Mouse (Mus musculus): ENCODE data around the gene Ap1s3. TPM values are rescaled to one million over a fixed set of nuclear protein-coding genes. Genes with fewer than 3 reads are reported as not detected.

The Ap1s3 gene
- total RNA-seq (2021), result 1 to 10 TPM; 1.7 to 2.1 TPM
- long read RNA-seq, result 0 reads

DNA sequence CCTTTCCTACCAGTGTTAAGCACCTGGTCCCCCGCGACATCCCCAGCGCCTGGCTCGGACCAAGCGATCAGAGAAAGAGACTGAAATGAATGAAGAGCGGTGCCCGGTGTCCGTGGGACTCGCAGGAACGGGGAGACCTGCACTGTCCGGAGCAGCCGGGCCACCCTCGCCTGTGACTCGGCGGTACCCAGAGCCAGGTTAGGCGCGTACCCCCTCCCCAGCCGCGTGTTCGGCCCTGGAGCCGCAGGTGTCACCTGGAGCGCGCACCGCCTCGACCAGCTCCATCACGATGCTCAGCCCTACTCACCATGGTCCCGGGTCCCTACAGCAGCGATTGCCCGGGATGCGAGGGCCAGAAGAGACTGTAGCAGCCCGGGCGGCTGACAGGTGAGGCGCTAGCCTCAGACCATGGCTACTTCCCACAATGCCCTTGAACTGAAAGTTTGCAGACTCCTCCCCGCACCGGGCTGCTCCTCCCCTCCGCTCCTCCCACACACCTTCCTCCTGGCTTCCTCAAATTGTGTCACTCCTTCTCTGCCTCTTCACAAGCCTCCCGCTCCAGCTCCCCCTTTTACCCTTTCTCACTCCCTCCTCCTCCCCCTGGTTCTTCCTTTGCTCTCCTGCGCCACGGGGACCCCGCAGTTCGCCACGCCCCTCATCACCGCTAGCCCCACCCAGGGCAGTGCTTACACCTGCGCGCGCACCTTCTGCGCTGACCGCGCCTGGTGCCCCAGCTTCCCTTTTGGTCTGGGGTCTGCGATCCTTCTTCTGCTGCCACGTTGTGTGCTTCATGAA lies at the start of gene Ap1s3:
Ap1s3 (minus strand) TSS at position 430 of the 795 bp plus-strand sequence.
- DNase-seq (ENCODE audit: low spot score in 2 of 2), result peak; percentile 10 to 26

DNA sequence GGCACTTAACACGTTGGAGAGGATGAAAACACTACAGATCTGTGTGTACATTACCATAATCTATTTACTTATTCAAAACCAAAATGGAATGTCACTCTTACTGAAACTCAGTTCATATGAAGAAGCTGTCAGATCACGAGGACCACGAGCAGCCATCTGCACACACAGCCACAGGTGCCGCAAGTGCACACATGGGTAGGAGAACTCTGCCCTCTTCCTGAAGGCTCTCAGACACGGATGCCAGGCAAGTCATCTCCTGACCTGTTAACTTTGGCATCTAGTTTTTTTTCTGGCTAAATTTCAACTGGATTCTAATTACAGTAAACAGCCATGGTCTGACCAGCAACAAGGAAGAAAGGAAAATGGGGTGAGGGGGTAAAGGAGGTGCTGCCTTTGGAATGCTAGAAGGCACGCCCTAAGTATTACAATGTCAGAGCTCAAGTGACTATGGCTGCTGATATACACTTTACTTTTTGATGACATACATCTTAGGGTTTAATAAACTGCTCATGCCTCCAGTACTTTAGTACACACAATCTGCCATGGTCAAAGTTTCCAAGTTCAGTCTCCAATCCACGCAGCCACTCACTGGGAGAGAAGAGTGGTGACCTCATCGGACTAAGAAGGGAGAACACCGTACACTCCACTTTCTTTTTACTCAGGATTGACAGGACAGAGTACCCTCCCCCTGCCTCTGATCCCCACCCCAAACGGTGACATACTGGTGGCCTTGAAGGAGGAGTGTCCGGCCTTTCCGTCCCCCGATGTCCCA lies 42.6 kb upstream of the Ap1s3 start:
- no peak for DNase-seq (ENCODE audit: low spot score in 2 of 2)

DNA sequence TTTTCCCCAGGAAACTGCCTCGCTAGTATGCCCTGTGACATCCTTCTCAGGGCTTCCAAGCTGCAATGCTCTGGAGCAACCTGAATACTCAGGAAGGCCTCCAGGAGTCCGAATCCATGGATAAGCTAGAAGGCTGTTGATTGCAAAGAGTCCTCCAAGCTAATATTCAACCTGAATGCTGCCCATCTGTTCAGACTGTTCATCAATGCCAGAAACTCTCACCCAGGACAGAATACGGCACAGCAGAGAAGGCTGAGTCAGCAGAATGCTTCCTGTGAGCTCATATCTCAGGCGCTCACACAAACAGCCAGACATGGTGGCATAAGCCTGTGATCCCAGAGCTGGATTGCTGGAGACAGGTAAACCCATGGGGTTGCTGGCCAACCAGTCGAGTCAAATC lies 41.3 kb upstream of the Ap1s3 start:
- DNase-seq (ENCODE audit: low spot score in 2 of 2), result no peak

DNA sequence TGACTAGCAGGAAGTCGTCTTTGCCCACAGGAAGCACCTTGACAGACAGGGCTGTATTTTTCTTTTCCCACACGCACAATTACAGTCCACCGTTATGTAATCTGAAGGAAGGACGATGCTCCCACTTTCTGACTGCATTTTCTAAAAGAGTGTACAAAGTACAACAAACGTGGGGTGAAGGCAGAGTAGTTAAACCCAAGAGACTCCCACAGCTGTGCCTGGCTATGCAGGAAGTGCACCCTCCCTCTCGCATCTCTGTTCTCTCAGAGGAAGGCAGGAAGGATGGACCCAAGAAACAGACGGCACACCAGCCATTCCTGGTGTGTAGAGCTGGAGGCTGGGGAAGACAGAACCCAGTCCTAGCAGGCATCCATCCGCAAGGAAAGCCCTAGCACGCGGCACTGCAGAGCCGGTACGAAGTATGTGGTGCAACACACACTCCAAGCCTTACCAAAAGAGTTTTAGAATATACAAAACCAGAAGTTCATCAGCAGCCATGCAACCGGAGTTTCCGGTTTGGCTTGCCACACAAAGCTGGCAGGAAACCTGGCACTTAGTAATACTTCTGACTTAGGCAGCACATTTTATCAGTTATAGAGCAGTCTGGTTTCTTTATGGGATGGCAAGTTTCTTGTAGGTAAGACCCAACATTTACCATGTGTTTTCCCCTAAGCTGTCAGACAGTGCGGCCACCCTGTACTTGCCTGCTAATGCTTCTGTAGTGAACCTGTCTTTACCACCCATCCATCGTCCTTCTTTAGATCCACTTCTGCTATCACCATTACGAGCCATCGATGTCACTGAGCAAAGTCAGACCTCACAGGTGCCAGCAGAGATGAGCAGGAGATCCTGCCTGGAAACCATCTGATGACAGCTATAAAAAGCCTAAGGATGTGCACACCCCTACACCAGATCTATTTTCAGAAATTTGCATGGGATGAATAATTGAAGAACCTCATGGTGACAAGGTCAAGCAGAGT lies 39.7 kb upstream of the Ap1s3 start:
- DNase-seq (ENCODE audit: low spot score in 2 of 2), result no peak

DNA sequence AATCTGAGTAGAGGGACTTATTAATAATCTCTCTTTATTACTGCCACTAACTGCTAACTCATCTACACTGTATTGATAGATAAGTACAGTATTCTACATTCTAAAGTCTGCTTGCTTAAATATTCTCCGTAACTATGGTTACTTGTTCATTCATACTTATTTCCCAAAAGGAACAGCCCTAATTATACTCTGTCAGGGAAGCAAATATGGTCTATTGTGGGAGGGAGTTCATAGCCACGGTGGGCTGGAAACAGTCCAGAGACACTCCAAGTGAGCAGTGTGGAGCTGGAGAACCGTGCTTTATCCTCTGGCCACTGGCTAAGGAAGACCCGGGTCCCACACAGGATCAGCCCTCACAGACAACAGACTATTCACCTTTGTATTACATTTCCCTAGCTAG lies 38.9 kb upstream of the Ap1s3 start:
- no peak for DNase-seq (ENCODE audit: low spot score in 2 of 2)

DNA sequence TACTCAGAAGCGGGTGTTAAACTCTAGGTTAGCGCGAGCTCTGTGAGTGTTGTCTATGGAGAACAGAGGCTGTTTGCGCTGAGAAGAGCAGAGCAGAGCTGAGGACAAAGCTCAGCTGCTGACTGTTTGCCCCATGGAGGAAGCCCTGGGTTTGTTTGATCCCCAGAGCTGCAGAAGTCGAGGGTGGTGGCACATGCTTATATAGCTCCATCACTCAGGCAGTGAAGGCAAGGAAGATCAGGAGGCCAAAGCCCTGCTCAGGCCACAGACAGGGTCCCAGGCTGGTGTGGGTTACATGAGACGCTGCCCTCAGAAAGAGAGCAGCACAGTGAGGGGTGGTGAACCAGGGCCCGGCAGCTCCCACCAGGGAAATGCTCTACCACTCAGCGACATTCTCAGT lies 38.4 kb upstream of the Ap1s3 start:
- no peak for DNase-seq (ENCODE audit: low spot score in 2 of 2)

DNA sequence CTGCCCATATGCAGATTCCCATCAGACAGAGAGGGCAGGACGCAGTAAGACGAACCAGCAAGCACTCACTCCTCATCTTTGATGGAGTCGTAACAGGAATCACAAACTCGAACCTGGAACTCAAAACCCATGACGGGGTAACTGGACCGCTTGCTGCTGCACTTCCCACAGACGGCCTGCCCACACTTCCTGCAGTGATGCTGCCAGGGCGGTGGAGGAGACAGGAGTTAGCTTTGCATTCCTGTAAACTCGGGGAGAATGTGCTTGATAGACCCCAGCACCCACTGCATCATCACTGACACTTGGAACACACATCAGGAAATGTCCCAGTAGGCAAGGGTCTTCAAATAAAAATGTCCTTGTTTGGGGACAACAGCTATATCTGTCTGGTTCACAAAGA lies 35.6 kb upstream of the Ap1s3 start:
- DNase-seq (ENCODE audit: low spot score in 2 of 2), result no peak

DNA sequence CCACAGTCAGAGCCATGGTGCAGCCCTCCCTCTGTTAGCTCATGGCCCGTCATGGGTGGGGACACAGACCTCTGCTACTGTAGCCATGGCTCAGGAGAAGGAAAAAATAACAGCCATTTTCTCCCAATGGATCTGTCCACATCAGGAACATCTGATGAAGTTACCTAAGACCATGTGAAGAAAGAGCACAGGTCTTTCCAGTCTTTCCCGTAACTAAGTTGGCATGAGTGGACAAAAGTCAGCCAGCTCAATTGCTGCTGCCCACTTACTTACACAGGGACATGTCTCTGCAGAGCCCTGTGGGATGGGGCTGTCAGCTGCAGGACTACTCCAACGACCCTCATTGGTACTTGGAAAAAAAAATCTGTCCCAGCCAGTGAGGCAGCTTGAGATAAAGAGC lies 34.9 kb upstream of the Ap1s3 start:
- DNase-seq (ENCODE audit: low spot score in 2 of 2), result no peak

DNA sequence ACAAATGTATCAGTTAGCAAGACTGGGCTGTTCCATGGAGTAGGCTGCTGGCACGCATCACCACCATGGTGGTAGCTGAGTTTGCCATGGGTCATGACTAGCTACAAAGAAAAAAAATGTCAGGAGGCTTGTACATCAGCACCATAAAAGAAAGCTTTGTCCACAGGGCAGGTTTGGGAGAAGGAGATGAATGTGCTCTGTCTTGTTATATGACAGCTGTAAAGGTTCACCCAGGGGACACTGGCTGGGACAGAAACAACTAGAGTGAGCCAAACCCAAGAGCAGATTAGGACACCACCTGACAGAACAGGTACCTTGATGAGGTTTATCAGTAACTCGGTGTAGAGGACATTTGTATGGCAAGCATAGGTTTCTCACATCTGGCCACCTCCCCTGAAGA lies 32.9 kb upstream of the Ap1s3 start:
- no peak for DNase-seq (ENCODE audit: low spot score in 2 of 2)

DNA sequence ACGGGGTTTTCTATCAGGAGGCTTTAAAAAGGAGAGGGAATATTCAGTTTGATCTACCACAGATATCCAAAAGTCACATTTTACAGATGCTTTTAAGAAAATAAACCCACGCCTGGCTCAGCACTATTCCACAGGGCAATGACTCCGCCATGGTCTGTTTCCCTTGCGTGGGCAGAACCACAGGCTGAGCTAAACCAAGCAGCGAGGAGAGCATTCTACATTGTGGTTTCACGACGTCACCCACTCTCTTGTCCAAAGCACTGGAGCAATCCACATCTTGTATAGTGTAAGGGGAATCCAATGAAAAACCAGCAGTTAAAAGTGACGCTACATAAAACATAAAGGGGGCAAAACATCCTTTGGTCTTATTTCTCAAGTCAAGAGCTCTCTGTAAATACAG lies 31.7 kb upstream of the Ap1s3 start:
- DNase-seq (ENCODE audit: low spot score in 2 of 2), result no peak

DNA sequence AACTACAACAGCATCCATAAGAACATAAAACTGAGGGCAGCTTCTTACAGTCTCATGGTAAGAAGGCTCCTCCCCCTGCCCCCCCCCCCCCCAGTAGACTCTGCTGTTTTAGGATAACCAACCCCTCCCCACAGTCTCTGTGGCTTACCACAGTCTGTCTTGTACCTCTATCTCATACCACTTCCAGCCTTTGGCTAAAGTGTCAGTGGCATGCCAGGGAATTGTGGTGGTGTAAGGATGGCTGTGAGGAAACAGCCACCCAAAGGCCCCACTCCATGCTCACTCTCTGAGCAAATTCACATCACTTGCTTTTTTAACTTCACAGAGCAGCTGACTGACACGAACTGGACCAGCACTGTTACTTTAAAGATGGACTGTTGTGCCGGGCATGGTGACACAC lies 26.7 kb upstream of the Ap1s3 start:
- no peak for DNase-seq (ENCODE audit: low spot score in 2 of 2)

DNA sequence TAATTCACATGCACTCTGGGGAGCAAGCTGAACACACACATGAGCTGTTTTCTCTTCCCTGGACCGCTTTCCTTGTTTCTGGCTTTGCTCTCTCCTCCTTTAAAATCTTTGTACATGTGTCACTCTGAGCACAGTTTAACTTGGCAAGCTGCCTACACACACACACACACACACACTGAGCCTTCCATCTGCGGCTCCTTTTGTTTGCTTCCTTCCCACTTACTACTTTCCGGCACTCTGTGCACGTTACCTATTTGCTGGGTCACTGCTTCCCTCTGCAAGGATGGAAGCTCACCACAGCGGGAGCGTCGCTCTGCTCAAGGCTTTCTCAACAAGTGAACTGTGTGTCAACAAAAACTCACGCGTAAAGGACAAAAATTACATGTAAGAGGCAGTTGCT lies 25.6 kb upstream of the Ap1s3 start:
- peak; percentile 50 to 59 for DNase-seq (ENCODE audit: low spot score in 2 of 2)

DNA sequence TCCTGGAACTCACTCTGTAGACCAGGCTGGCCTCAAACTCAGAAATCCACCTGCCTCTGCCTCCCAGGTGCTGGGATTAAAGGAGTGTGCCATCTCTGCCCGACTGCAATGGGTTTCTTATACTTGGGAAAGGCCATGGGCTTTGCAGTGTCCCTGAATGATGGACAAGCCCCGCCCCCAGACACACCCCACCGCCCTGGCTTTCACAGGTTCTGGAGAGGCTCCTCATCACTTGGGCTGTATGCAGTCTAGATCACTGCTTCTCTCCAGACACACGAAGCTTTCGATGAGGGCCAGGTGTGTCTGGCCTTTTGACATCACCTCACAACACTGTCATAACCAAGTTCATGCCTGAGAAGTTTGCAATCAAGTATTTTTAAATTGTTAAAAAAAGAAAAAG lies 25.2 kb upstream of the Ap1s3 start:
- no peak for DNase-seq (ENCODE audit: low spot score in 2 of 2)

DNA sequence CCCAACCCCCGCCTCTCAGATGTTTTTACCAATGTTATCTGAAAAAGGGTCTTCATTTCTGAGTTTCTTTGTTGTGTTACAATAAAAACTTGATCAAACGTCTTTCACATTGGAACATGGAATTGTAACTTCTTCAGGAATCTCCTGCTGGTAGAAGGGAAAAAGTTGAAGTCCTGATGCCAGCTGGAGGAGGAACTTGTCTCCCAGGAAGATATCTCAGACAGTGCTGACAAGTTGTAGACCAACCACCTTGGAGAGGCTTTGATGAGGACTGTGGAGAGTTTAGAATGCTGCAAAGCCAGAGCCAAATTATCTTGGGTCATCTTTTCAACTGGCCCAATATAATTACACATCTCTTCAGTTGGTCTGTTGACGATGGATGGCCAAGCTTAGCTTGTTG lies 20.7 kb upstream of the Ap1s3 start:
- DNase-seq (ENCODE audit: low spot score in 2 of 2), result no peak

DNA sequence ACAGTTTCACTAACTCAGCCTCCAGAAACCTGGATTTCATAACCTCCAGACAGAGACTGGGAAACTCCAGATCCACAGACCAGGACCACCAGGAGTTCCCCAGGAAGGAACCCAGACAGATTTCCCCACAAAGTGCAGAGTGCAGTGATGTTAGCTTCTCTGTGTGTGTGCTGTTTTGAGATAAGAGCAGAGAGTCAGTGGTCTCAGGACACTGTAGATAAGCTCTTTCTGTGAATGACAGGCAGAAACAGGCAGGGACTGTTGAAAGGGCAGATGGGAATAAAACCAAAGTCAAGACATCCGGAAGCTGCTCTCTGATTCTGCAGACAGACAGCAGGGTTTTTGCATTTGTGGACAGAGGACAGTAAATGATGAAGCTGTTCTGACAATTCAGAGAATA lies 15.5 kb upstream of the Ap1s3 start:
- DNase-seq (ENCODE audit: low spot score in 2 of 2), result no peak

DNA sequence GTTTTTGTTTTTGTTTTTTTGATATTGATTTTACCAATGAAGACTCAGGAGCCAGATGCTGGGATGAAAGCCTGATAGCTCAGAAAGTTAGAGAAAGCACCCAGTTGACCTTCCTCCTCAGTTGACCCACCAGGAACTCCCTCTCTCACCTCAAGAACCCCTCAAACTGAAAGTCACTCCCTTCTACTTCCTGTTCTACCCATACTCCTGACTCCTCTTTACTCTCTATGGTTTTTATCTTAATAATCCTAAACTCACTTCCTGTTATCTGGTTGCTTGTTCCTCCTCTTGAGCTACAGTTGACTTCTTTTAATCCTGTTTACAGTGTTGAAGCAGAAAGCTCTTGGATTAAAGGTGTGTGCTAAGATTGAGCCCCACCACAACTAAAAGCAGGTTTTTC lies 12.3 kb upstream of the Ap1s3 start:
- no peak for DNase-seq (ENCODE audit: low spot score in 2 of 2)

DNA sequence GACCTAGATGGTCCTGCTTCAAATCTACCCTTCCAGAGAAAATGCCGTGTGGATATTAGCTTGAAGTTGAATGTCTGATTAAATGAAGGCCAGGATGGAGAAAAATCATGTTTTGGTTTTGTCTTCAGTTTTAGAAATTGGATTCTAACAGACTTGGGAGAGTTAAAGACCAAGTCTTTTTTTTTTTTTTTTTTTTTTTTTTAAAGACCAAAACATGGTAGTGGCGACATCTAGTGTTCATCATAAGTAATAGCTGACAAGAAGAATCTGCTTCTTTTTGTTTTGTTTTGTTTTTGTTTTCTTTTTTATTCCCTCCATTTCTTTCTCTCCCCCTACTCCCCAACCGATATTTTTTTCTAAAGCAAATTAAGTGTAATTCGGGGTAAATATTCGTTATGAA lies 11.2 kb upstream of the Ap1s3 start:
- no peak for DNase-seq (ENCODE audit: low spot score in 2 of 2)

DNA sequence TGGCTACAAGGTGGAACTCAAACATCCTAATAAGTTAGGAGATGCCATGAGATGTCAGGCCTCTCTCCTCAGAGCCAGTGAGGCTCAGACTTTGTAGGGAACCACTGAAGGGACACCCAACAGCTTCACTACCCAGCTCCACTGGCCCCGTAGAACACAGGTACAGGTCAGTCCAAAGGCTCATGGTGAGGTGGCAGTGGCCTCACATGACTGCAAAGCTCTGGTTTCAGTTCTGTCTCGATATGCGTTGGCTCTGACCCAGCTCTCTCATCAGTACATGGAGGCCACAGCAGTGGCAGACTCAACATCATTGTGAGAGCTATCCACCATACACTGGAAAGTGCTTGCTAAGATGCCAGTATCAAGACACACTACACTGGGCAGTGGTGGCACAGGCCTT lies 9.0 kb upstream of the Ap1s3 start:
- no peak for DNase-seq (ENCODE audit: low spot score in 2 of 2)

DNA sequence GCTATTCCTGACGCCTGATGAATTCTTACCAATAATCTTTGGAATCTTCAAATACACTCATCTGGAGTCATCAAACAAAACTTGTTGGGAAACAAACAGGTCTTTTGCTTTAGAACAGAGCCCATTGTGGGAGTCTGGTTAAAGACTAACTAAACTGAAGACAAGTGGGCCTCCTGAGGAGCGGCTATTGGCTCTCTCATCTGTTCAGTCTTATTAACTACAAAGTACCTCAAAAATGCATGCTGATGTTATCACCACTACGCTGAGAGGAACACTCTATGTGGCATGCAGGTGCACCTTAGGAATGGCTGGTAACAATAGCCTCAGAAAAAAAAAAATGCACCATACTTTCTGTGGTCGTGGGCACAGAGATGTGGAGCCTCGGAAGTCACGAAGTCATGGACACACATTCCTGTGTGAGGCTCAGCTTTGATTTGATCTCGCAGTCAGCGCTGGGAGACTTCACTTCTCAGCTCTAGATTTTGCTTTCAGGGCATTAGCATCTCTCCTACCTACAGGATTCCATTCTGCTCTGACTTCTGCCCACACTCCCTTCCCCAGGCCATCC lies 6.4 kb upstream of the Ap1s3 start:
- no peak for DNase-seq (ENCODE audit: low spot score in 2 of 2)

DNA sequence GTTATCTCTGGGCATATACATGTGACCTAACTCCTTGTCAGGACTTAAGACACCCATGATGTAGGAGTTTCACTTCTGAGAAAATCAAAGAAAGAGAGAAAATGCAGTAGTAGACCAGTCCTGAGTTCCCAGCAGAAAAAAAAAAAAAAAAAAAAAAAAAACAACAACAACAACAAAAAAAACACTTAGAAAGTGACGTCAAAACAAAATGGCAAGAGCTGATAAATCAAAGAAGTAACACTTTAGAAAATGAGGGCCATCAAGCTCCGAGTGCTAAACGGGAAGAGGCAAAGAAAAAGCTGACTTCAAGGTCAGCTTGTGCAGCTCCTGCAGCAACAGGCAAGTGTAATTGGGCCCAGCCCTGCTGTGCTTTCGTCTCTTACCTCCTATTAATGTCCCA lies 3.9 kb upstream of the Ap1s3 start:
- DNase-seq (ENCODE audit: low spot score in 2 of 2), result no peak

DNA sequence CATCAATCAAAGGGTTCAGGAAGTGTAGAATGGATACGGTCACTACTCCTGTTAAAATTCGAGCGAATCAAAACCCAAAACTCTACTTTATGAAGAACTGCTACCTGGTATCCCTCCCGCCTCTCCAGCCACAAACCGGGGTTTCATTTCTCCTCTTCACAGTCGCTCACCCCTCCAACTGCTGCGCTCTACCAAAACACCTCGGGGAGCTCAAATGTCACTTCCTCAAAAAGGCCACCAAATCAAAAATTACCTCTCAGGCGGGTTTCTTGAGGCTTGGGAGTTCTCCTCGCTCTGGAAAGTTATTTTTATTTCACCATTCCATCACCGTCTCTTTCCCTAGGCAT lies 603 bp downstream of the Ap1s3 start:
- DNase-seq (ENCODE audit: low spot score in 2 of 2), result no peak
